Mouse (Mus musculus): Measurements from ENCODE around the gene Pnkd.

The Pnkd gene

DNA sequence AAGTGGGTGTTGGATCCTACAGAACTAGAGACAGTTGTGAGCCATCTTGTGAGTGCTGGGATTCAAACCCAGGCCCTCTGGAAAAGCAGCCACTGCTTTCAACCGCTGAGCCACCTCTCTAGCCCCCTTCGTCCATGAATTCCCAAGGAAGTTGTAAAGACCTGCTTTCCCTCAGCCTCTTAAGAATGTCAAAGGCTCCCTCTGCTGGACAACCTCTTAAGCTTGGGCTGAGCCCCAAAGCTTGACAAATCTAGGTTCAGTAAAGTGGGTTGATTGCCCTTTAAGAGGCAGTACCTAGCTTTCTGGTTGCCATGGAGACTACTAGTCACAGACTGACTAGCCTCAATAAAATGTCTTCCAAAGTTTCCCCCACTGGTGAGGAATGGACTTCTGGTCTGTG lies 77.1 kb downstream of the Pnkd start, which contains the start of gene Catip:
TSS of gene Catip (plus strand) at position 297 of the 400 bp plus-strand sequence.
- 2% methylated on average over 2 of the region's 2 CpGs for WGBS

DNA sequence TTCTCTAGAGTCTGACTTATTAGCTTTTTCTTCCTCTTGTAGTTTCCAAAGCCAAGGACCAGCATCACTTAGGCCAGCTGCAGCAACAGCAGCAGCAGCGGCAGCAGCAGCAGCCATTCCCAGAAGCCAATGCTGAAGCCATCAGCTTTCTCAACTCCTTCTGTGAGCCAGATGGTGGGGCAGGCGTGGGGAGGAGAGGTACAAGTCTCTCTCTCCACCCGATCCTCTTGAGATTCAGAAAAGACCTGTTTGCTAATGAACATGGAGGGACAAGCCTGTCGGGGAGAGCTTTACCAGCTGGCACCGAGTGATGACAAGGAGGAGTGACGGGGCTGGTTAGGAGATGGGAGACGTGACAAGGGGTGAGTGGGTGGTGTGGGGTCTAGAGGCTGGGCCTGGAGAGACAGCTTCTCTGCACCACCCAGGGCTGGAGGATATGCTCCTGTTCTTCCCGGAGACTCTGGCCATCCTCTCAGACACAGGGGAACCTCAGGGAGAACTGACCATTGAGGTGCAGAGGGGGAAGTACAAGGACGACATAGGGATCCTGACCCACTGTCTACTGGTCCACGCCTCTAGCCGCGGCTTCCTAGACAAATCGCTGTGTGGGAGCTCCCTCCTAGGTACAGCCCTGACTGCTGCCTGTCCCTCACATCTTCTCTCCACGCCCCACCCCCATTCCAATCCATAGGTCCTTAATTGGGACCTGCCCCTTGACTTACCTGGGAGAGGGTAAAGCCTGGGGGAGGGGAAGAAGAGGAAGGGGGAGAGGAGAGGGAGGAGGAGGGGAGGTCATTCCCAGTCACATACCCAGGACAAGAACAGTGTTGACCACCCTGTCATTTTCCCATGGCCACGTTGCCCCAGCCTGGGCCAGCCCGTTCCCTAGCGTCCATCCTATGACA lies 77.8 kb downstream of the Pnkd start:
- 58% methylated on average over 17 of the region's 17 CpGs for WGBS

DNA sequence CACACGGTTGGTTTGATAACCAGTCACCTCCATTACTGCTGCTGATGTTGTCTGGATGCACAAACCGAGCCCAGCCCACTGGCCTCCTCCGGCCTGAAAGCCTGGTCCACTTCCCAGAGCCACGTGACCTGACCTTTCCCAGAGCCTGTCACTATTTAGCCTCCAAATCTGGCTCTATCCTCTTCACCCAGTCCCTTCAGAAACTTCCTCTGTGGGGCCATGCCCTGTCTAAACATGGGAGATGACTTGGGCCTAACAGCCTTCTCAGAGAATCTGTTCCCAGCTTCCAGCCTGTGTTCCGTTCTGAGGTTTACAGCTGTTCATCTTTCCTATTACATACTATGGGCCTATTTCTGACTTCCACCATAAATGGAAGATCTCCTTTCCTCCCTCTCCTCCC lies 78.7 kb downstream of the Pnkd start:
- 73% methylated on average over 5 of the region's 5 CpGs for WGBS

DNA sequence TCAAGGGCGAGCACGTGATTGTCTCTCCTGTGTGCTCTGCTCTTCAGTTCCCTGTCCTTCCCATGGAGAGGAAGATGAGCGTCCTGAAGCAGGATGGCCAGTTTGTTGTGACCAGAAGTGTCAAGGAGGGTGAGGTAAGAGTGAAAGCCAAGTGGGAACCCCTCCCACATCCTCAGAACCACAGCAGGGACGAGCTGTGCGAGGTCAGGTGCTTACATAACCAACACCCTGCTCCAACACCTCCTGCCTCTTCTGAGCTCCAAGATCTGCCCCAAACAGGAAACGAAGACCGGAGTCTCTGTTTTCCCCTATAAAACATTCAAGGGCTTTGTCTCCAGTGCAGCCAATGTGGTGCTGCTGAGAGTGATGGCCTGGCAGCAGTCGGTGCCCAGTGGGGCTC lies 79.5 kb downstream of the Pnkd start:
- WGBS, result 59% methylated on average over 8 of the region's 8 CpGs

DNA sequence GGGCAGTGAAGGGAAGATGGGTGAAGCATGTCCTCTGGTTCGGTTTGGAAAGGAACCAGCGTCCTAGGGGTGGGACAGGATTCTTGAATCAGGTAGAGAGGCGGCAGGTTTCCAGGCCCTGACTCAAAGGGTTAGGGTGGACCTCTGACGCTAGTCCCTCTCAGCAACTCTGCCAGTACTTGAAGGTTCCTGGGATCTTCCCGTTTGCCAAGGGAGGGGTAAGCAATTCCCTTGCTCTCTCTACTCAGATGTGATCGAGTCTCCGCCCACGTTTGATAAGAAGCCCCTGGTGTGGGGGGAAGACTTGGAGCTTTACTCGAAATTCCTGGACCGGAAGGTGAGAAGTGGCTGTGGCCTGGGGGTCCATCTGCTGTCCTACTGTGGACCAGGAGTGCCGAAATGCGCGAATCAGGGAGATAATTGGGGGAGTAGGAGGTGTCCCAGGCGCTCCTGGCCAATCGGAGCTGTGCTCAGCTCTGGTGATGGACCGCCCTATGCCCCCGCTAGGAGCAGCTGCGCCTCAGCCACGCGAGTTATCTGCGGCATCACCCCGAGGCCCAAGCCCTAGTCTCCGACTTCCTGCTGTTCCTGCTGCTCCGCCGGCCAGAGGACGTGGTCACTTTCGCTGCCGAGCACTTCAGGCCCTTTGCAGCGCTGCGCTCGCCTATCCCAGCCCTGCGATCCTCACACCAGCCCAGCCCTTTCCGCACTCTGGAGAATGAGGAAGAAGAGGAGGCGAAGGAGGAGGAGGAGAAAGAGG lies 83.3 kb downstream of the Pnkd start:
- 29% methylated on average over 34 of the region's 34 CpGs for WGBS

DNA sequence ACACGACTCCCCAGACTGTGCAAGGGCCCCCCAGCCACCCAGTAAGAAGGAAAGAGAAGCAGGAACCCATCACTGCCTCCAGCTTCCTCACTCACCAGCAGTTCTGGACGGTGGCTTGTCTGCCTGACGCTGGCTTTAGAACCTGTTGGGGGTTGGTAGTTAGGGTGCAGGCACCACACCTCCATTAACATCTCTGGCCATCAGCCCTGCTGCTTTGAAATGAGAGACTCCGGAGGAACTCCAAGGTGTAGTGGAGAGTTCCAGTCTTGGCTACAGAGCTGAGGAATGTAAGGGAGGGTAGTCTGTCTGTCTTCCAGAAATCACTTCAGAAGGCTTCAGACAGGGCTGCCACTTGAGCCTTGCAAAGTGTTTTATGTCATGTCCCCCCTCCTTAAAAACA lies 85.3 kb downstream of the Pnkd start:
- 71% methylated on average over 4 of the region's 4 CpGs for WGBS

DNA sequence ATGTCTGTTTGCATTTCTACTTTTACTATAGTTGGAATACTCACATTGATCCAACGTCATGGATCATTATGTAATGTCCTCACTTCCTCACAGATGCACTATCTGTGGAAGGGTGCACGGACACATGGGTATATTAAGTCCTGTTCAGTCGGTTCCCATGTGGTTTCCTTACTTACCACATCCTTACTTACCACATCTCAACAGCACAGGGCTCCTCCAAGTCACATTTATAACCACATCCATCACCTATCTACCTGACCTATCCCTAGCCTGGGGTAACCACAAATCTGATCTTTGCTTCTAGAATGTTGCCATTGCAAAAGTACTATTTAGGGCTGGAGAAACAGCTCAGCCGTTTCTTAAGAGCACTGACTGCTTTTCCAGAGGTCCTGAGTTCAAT lies 88.6 kb downstream of the Pnkd start:
- 70% methylated on average over 4 of the region's 4 CpGs for WGBS

DNA sequence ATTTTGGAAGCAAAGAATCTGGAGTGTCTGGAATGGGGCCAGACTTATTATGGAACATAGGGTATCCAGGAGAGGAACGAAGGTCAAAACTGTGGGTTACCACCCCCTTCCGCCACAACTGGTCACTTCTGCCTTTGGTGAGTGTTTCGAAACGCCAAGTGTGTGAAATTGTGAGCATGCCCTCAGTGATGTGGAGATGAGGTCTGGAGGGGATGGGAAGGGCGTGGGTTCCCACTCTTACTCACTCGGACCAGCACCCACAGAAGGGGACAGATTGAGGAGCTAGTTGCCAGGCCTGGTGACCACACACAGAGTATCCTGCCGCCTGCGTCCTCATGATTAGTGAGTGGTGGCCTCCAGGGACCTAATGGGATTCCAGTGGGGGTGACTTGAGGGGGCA lies 90.2 kb downstream of the Pnkd start, which contains the start of gene Slc11a1:
TSS of gene Slc11a1 (plus strand) at position 216 of the 400 bp plus-strand sequence.
- WGBS, result 88% methylated on average over 8 of the region's 8 CpGs

DNA sequence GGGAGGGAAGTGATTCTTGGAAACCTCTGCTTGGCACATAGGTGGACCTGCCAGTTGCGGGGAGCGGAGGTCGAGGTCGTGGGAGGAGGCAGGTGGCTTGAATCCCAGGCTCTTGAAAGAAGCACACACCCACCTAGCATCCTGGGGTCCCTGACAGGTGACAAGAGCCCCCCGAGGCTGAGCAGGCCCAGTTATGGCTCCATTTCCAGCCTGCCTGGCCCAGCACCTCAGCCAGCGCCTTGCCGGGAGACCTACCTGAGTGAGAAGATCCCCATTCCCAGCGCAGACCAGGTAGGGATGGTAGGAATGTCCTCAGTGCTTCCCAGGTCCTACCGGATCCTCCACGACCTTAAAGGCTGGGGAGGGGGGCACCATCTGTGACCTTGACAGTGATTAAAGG lies 90.8 kb downstream of the Pnkd start:
- WGBS, result 77% methylated on average over 10 of the region's 10 CpGs

DNA sequence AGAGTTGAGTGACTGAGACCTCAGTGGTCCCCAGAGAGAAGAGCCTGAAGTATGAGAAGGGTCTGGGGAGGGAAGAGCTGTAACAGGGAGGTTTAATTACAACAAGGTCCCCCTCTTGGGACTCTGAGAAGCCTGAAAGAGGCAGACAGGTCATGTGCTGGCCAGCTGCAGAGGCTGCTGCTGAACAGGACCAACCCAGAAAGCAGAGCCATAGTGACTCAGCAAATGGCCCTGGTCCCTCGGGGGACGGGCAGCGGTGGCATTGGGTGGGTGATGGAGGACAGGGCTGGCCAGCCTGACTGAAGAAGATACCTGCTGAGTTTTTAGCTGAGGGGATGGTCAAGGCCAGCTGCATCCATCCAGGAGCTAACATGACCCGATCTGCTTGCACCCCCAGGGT lies 91.7 kb downstream of the Pnkd start:
- WGBS, result 69% methylated on average over 4 of the region's 4 CpGs

DNA sequence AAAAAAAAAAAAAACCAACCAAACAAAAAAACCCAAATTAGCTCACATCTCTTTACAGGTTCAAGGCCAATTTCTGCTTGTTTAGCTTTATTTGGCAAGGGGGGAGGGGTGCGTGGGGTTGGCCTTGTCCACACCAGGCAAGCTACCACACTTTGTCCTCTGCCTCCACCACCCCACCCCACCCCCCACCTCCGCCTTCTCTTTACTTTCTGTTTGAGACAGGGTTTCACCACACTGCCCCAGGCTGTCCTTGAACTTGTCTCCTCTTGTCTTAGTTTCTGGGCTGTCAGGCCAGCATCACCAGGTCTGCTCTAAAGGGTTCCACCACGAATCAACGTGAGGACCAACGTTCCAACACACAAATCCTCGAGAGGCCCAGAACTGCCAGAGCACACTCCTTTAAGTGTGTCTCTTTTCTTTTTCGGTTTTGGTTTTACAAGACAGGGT lies 94.4 kb downstream of the Pnkd start:
- 87% methylated on average over 7 of the region's 7 CpGs for WGBS

DNA sequence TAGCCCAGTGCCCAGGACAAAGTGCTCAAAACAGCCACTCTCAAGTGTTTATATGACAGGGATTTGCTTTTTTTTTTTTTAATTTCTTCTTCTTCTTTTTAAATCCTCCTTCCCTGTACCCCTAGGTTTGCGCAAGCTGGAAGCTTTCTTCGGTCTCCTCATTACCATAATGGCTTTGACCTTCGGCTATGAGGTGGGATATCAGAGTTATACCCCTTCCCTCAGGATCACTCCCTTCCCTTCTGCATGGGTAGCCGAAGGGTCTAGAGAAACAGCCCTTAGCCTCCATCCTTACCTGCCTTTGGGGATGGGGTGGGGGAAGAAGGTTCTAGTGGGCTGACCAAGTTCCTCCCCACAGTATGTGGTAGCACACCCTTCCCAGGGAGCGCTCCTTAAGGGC lies 95.8 kb downstream of the Pnkd start:
- 91% methylated on average over 5 of the region's 5 CpGs for WGBS

DNA sequence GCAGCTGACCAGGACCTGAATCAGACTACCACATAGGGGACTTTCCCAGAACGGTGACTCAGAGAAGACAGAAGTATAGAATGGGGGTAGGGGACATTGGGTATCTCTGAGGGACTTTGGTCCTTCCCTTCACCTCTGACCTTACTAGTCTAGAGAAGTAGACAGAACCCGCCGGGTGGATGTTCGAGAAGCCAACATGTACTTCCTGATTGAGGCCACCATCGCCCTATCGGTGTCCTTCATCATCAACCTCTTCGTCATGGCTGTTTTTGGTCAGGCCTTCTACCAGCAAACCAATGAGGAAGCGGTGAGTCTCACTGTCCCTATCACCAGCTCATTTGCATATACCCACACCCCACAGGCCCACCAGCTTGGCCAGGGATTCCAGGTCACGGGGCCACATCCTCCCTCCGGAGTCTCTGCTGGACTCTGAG lies 96.9 kb downstream of the Pnkd start:
- 94% methylated on average over 10 of the region's 10 CpGs for WGBS

DNA sequence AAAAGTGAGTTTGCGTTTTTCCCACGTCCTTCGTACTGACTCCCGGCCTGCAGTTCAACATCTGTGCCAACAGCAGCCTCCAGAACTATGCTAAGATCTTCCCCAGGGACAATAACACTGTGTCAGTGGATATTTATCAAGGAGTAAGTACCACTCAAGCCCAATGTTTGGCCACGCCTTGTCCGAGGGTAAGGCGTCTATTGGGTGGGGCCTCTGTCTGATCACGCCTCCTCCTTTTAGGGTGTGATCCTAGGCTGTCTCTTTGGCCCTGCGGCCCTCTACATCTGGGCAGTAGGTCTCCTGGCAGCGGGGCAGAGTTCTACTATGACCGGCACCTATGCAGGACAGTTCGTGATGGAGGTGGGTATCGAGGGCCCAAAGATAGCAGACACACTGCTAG lies 98.7 kb downstream of the Pnkd start:
- WGBS, result 95% methylated on average over 13 of the region's 13 CpGs

DNA sequence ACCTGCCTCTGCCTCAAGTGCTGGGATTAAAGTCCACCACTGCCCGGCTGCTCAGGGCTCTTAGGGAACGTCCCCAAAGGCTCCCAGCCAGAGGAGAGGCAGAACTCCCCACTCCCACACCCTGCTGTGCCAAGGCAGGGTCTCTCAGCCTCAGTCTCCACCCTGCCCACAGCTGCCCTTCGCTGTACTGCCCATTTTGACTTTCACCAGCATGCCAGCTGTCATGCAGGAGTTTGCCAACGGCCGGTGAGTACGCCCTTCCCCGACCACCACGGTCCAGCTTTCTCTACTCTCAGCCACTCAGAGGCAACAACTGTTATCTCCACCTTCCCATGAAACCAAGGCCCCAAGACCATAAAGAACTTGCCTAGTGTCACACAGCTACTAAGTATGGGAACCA lies 99.8 kb downstream of the Pnkd start:
- 93% methylated on average over 8 of the region's 8 CpGs for WGBS

DNA sequence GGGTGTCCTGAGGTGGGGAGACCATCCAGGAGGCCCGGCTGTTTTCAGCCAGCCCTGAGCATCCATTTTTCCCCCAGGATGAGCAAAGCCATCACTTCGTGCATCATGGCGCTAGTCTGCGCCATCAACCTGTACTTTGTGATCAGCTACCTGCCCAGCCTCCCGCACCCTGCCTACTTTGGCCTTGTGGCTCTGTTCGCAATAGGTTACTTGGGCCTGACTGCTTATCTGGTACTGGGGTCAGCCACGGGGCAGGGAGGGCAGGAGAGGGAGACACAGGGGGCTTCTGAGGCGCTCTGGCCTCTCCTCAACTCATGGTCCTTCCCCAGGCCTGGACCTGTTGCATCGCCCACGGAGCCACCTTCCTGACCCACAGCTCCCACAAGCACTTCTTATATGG lies 100.3 kb downstream of the Pnkd start:
- 94% methylated on average over 10 of the region's 10 CpGs for WGBS

DNA sequence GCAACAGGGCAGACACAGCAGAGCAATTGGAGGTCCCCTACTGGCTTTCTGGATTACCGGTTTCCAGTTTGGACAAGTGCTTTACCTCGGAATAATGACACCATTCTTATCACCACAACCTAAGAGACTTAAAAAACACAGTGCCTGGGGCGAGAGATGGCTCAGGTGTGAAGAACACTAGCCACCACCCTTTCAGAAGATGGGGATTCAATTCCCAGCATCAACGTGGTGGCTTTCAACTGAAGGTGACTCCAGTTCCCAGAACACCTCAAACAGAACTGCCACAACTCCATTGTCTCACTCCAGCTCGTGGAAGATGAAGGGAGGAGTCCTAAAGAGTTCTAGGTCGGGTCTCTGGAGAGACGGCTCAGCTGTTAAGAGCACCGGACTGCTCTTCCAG lies 100.8 kb downstream of the Pnkd start:
- WGBS, result 89% methylated on average over 8 of the region's 8 CpGs

DNA sequence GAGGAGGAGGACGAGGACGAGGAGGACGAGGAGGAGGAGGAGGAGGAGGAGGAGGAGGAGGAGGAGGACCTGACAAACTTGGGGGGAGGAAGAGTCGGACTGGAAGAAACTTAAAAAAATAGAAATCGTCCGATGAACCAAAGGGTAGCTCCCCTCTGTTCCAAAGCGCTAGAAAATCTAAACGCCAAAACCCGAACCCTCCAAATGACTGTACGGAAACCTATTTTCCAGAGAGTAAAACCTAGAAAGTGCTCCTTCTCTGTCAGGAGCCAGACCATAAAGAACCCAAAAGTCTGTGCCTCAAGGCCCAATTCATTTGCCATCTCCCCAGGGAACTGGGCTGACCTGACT lies 101.6 kb downstream of the Pnkd start:
- WGBS, result 28% methylated on average over 7 of the region's 10 CpGs

DNA sequence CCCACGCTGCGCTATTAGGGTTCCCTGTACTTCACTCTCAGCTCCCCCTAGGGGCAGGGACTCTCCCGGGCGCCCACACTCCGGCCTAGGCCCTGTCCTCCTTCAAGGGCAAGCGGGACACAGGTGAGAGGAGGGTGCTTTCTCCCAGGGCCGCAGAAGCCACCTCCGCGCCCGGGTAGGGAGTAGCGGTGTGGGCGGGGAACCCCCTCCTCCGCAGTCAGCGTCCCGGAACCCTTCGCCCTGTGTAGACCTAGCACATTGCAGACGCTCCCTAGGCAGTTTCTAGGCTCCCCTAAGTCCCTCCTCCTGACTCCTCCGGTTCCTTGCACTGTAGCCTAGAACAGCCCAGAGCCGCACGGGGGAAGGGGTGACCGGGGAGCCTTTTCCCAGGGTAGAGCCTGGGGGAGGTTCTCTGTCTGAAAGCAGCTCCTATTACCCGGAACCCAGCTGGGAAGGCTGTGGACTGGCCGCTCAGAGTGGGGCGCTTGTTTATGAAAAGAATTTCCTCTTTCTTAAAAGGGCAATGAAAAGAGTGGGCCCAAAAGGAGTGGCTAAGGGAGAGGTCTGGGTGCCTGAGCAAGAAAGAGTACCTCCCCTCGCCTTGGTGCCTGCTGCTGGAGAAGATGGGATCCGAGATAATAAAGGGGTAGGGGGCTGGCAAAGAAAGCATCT lies 102.1 kb downstream of the Pnkd start:
- under 1% methylated on average over 26 of the region's 26 CpGs for WGBS

DNA sequence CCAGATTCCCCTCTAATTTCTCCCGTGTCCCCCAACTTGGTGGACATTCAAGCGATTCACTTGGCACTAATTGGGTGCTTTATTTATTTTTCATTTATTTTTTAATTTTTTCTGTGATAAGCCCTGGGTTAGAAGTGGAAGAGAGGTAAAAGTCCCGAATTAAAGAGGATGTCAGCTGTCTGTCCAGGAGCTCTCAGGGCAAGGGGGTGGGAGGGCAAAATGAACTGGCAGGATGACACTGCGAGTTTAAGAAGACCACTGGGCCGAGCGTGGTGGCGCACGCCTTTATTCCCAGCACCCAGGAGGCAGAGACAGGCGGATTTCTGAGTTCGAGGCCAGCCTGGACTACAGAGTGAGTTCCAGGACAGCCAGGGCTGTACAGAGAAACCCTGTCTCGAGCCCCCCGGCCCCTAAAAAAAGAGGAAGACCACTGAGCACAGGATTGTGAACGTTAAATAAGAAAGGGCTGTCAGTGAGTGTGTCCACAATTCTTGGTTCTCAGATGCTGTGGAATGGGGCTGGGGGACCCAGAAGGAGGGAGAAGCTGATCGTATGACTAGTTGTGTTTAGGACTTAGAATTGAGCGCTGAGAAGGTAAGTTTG lies 102.8 kb downstream of the Pnkd start:
- WGBS, result 46% methylated on average over 15 of the region's 15 CpGs

DNA sequence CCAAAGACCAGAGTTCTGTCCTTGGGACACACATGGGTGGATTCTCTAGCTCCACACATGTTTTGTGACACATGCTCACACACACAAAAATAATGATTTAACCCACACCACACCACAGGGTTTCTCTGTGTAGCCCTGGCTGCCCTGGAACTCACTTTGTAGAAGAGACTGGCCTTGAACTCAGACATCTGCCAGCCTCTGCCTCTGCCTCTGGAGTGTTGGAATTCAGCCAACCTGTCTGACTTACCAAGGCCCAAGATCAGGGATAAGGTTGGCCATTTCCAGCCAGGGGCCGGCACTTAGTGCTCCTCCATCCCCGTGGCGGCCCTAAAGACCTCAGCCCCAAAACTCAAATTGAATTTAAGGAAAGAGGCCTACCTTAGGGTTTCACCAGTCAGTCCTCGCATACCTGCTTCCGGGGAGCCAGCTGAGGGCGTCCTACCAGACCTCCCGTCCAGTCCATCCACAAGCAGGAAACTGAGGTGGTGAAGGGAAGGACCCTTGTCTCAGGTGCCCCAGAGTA lies 103.7 kb downstream of the Pnkd start:
- 89% methylated on average over 7 of the region's 7 CpGs for WGBS

DNA sequence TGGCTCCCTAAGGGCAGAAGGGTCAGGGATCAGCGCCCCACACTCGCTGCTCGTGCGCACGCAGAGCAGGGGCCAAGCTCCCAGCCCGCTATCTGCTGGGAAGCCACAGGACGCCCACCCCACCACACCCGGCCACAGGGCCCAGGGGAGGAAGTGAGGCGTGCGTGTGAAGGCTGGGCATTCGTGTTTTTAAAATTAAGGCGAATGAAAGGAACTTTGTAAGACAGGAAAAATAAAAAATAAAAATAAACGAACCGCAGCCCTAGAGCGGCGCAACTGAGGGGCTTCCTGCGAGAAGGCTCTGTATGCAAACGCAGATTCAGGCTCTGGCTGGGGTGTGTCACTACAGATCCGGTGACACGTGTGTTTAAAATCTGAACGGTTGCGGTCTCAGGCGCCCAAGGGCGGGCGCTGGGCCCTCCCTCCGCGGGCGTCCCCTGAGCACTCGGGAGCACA lies 105.1 kb downstream of the Pnkd start:
- WGBS, result 30% methylated on average over 29 of the region's 29 CpGs

Data from cerebral cortex, adult 2 months (tissue).